Mouse (Mus musculus): ENCODE results near the gene Cetn4. TPM values are rescaled to one million over a fixed set of nuclear protein-coding genes. Genes with fewer than 3 reads are reported as not detected.
A peak's percentile ranks its signal among the peaks of the same experiment; 100 is the strongest.

Cetn4 gene
- 2.1 and 2.6 TPM in 2 replicates for polyA plus RNA-seq (2016; fragmentation: Nextera tagmentation; extraction: Ambion mirVana)

DNA sequence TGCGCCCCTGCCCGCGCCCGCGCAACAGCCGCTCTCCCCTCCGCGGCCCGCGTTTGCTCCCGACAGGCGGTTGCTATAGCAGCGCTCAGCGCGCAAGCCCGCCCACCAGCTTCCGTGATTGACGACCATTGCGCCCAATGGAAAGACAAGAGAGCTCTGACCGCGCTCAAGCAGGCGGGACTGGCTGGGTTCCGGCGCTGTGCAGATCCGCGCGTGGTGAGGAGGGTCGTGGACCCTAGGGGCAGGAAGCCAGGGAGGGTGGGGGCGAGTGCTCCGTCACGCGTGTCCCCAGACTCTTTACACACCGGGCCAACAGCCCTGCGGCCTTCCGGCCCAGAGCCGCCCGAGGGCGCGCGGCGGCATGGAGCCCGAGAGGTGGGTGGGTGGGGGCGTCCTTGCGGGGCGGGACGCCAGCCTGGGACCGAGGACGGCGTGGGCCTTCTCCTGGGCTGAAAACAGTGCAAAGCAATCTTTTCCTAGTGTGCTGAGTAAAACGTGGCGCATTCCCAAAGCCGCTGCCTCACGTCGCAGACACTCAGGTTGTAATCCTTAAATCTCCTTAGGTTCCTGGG, at the start of gene Cetn4, which contains the start of gene Bbs12:
TSS of gene Cetn4 (minus strand) at position 339 of the 572 bp plus-strand sequence.
TSS of gene Bbs12 (plus strand) at position 185 of the 572 bp plus-strand sequence.
- no peaks in the 10 kb centered on the region for H3K9me3 ChIP-seq
- H3K4me3 ChIP-seq = peak within 1 kb of the TSS; percentile 85
- no peaks in the 10 kb centered on the region for H3K36me3 ChIP-seq
- ATAC-seq (ENCODE audit: low FRiP score, low read depth) = peak; percentile 100
- H3K4me2 ChIP-seq (replicated peaks) = peak within 1 kb of the TSS; percentile 69
- 0 out of 2 replicates have a peak, but pooled peaks cover 8% of the 10 kb centered on the region for H3K4me1 ChIP-seq
- no peaks in the 10 kb centered on the region for H3K27me3 ChIP-seq (replicated peaks)
- H3K9ac ChIP-seq = peak within 1 kb of the TSS; percentile 84
- peak within 1 kb of the TSS; percentile 50; the same call in 1 of the 2 replicates for H3K27ac ChIP-seq
- WGBS = under 1% methylated on average over 54 of the region's 54 CpGs

DNA sequence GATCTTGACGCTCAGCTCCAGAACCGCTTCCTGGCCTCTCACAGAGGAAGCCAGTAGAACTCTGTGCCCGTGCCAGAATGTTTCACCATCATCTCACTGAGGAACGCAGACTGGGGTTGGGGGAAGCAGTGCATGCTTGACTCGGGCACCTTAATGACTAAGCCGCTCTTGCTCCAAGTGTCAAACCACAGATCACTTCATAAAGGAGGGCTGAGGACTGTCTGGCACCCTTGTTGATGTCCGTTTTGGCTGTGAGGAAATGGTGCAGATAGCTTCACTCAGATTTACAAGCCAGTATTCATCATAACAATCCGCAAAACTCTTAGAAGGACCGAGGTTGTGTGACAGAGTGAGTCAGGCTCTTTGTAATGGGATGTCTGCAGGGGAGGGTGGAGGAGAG, 48.2 kb upstream of the Cetn4 start:
- Histone ChIP-seq H3K4me3 (no peak overlapping the region), H3K4me1 (no peaks in the 10 kb centered on the region), H3K4me2 (replicated peaks) (no peak overlapping the region), H3K27ac (no peak overlapping the region), H3K36me3 (no peaks in the 10 kb centered on the region), H3K9ac (no peak overlapping the region), H3K9me3 (no peaks in the 10 kb centered on the region), H3K27me3 (replicated peaks) (no peaks in the 10 kb centered on the region)
- 80% methylated on average over 9 of the region's 9 CpGs for WGBS
- ATAC-seq (ENCODE audit: low FRiP score, low read depth) = no peak

DNA sequence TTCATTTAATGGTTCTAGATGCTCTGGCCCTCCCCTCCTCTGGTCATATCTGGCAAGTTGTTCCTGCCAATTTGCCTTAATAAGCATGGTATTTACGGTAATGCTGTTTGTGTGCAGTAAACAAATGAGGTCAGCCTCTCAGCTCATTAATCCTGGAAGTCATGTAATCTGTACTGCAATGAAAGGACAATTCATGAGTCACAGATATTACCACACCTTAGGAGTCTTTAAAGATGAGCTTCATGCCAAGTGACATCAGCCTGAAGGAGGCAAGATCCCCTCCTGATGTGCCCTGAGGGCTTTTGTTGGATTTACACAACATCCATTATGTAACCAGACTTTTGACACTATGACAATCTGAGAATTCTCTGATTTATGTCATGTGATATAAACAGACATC, 42.2 kb upstream of the Cetn4 start:
- ATAC-seq (ENCODE audit: low FRiP score, low read depth) = no peak
- Histone ChIP-seq H3K4me2 (replicated peaks) (no peak overlapping the region), H3K4me1 (no peaks in the 10 kb centered on the region), H3K27ac (no peak overlapping the region), H3K36me3 (no peaks in the 10 kb centered on the region), H3K27me3 (replicated peaks) (peaks cover under 1% of the 10 kb centered on the region; the same call in 1 of the 2 replicates), H3K4me3 (no peak overlapping the region), H3K9me3 (no peaks in the 10 kb centered on the region), H3K9ac (no peak overlapping the region)
- 90% methylated on average over 1 of the region's 1 CpGs for WGBS

DNA sequence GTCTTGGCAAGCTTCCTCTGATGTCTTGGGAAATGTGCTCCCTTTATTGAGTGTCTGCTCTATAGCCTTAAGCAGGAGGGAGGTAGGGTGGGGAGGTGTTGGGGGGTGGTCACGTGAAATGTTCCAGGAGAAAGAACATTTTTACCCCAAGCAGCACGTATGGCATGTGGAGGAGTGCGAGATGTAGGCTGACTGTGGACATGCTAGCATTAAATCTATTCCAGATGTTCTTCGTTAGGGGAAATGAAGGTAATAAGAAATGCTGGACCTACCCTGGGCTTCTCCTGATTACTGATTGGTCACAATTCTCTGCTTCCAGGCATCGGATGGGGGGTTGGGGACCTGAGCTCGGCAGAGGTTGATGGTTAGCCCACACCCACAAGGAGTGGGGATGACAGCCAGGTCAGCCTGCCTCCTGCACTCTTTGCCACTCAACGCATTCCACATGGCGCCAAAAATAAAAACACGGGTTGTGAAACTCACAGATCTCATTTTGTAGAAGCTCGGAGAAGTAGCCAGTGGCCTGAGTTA, 41.5 kb upstream of the Cetn4 start:
- H3K27me3 ChIP-seq (replicated peaks) = peaks cover 8% of the 10 kb centered on the region
- no peaks in the 10 kb centered on the region for H3K36me3 ChIP-seq

DNA sequence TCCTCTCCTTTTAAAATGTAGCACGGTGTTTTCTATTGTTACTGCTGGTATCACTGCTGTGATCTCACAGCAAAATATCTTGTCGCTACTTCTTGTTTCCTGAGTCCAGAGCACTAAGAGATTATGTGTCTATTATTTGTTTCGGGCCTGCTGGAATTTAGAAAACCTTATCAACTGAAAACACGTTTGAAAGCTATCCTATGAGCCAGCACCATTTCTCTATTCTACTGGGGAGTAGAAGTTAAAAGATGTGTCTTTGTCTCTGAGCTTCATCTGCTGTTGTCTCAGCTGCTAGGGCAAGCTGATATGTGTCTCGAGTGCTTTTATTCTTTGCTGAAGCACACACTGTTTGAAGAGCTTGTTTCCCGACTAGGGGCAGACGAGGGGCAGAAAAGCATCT, 37.9 kb upstream of the Cetn4 start:
- Histone ChIP-seq H3K4me1 (peaks cover 5% of the 10 kb centered on the region; the same call in 1 of the 2 replicates), H3K9me3 (no peaks in the 10 kb centered on the region), H3K4me2 (replicated peaks) (no peak overlapping the region), H3K27me3 (replicated peaks) (peaks cover 32% of the 10 kb centered on the region), H3K4me3 (no peak overlapping the region), H3K36me3 (no peaks in the 10 kb centered on the region), H3K27ac (no peak overlapping the region), H3K9ac (no peak overlapping the region)
- ATAC-seq (ENCODE audit: low FRiP score, low read depth) = no peak
- WGBS = 63% methylated on average over 7 of the region's 7 CpGs

More for the DNA sequence above, 41.5 kb upstream of the Cetn4 start:
- H3K9ac ChIP-seq = no peak overlapping the region
- H3K4me3 ChIP-seq = no peak overlapping the region
- WGBS = 85% methylated on average over 10 of the region's 10 CpGs
- peaks cover under 1% of the 10 kb centered on the region; the same call in 1 of the 2 replicates for H3K4me1 ChIP-seq
- ATAC-seq (ENCODE audit: low FRiP score, low read depth) = no peak
- H3K4me2 ChIP-seq (replicated peaks) = no peak overlapping the region
- no peaks in the 10 kb centered on the region for H3K9me3 ChIP-seq
- H3K27ac ChIP-seq = no peak overlapping the region

GRCm38 (mm10) chr3:37349166-37349548, 36.6 kb upstream of the Cetn4 start:
- no peaks in the 10 kb centered on the region for H3K9me3 ChIP-seq
- no peak overlapping the region; the same call in 1 of the 2 replicates for H3K9ac ChIP-seq
- no peak overlapping the region for H3K27ac ChIP-seq
- H3K4me1 ChIP-seq = peaks cover 5% of the 10 kb centered on the region; the same call in 1 of the 2 replicates
- peak overlapping the region; percentile 69 for H3K4me3 ChIP-seq
- peak overlapping the region; percentile 100 for H3K4me2 ChIP-seq (replicated peaks)
- no peak; the same call in 1 of the 2 replicates for ATAC-seq (ENCODE audit: low FRiP score, low read depth)
- no peaks in the 10 kb centered on the region for H3K36me3 ChIP-seq
- peaks cover 32% of the 10 kb centered on the region for H3K27me3 ChIP-seq (replicated peaks)
- WGBS = 13% methylated on average over 8 of the region's 8 CpGs

GRCm38 (mm10) chr3:37348221-37349165, 36.0 kb upstream of the Cetn4 start, which contains the start of gene Fgf2:
Gene Fgf2, plus strand, starts transcription at chr3:37348346.
- Histone ChIP-seq H3K9me3 (no peaks in the 10 kb centered on the region), H3K9ac (peak within 1 kb of the TSS; percentile 75), H3K4me3 (peak within 1 kb of the TSS; percentile 69), H3K36me3 (no peaks in the 10 kb centered on the region), H3K27me3 (replicated peaks) (peaks cover 32% of the 10 kb centered on the region), H3K27ac (no peak within 1 kb of the TSS), H3K4me2 (replicated peaks) (peak within 1 kb of the TSS; percentile 100), H3K4me1 (peaks cover 5% of the 10 kb centered on the region; the same call in 1 of the 2 replicates)
- ATAC-seq (ENCODE audit: low FRiP score, low read depth) = peak; percentile 84
- under 1% methylated on average over 75 of the region's 75 CpGs for WGBS

- H3K36me3 ChIP-seq = no peaks in the 10 kb centered on the region
- H3K9me3 ChIP-seq = no peaks in the 10 kb centered on the region
- H3K9ac ChIP-seq = no peak overlapping the region
- H3K27me3 ChIP-seq (replicated peaks) = peaks cover 32% of the 10 kb centered on the region
- H3K4me2 ChIP-seq (replicated peaks) = peak overlapping the region; percentile 100
- no peak overlapping the region for H3K27ac ChIP-seq
- WGBS = 33% methylated on average over 9 of the region's 9 CpGs
- no peak overlapping the region for H3K4me3 ChIP-seq
- no peak for ATAC-seq (ENCODE audit: low FRiP score, low read depth)
- peaks cover 5% of the 10 kb centered on the region; the same call in 1 of the 2 replicates for H3K4me1 ChIP-seq
These were observed 35.2 kb upstream of the Cetn4 start for GRCm38 (mm10) chr3:37347671-37348070.

GRCm38 (mm10) chr3:37342811-37343210, 30.3 kb upstream of the Cetn4 start:
- H3K4me3 ChIP-seq = no peak overlapping the region
- H3K27ac ChIP-seq = no peak overlapping the region
- H3K36me3 ChIP-seq = no peaks in the 10 kb centered on the region
- peaks cover 13% of the 10 kb centered on the region for H3K27me3 ChIP-seq (replicated peaks)
- H3K4me2 ChIP-seq (replicated peaks) = no peak overlapping the region
- no peak overlapping the region for H3K9ac ChIP-seq
- WGBS = 81% methylated on average over 5 of the region's 5 CpGs
- H3K9me3 ChIP-seq = no peaks in the 10 kb centered on the region
- H3K4me1 ChIP-seq = no peaks in the 10 kb centered on the region
- ATAC-seq (ENCODE audit: low FRiP score, low read depth) = no peak

DNA sequence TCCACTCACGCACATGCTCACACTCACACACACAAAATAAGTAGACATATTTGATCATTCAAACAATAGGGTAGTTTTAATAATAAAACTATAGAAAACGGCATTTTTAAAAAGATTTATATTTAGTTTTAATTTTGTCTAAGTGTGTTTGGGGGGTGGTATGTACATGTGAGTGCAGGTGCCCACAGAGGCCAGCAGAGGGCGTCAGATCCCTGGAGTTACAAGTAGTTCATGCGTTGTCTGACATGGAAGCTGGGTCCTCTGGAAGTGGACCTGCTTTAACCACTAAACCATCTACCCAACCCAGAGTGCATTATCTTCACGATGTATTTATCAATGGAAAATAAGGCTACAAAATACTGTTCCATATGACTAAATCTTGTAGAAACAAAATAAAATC, 28.6 kb upstream of the Cetn4 start:
- no peaks in the 10 kb centered on the region for H3K36me3 ChIP-seq
- no peaks in the 10 kb centered on the region for H3K4me1 ChIP-seq
- 63% methylated on average over 5 of the region's 5 CpGs for WGBS
- no peaks in the 10 kb centered on the region for H3K9me3 ChIP-seq
- H3K9ac ChIP-seq = no peak overlapping the region
- H3K27ac ChIP-seq = no peak overlapping the region
- no peak overlapping the region for H3K4me3 ChIP-seq
- no peak for ATAC-seq (ENCODE audit: low FRiP score, low read depth)
- no peaks in the 10 kb centered on the region for H3K27me3 ChIP-seq (replicated peaks)
- H3K4me2 ChIP-seq (replicated peaks) = no peak overlapping the region

DNA sequence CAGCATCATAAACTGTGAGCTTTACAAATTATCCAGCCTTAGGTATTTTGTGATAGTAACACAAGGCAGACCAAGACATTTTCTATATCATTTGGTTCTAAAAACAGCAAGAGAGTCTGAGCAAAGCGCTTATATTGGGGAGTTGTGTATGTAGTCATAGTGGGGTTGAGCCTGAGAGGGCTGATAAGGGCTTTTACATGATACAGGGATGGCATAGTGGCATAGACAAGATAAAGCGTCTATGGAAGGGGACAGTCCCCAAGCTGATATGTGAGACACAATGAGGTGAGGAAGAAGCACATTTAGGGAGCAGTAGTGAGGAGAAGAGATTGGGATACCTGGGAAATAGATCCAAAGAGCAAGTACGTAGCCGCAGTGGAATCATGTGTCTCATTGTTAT, 21.5 kb upstream of the Cetn4 start:
- whole genome bisulfite sequencing = 92% methylated on average over 4 of the region's 4 CpGs
- Histone ChIP-seq H3K9me3 (no peaks in the 10 kb centered on the region), H3K27me3 (replicated peaks) (no peaks in the 10 kb centered on the region), H3K4me3 (no peak overlapping the region), H3K9ac (no peak overlapping the region), H3K4me2 (replicated peaks) (no peak overlapping the region), H3K27ac (no peak overlapping the region), H3K4me1 (no peaks in the 10 kb centered on the region), H3K36me3 (no peaks in the 10 kb centered on the region)
- no peak for ATAC-seq (ENCODE audit: low FRiP score, low read depth)

- H3K4me3 ChIP-seq = no peak overlapping the region
- 63% methylated on average over 6 of the region's 6 CpGs for WGBS
These were observed 19.5 kb upstream of the Cetn4 start for GRCm38 (mm10) chr3:37331999-37332449.

More at GRCm38 (mm10) chr3:37331999-37332449, 19.5 kb upstream of the Cetn4 start:
- Histone ChIP-seq H3K27ac (no peak overlapping the region), H3K9ac (no peak overlapping the region), H3K9me3 (no peaks in the 10 kb centered on the region), H3K27me3 (replicated peaks) (no peaks in the 10 kb centered on the region), H3K36me3 (no peaks in the 10 kb centered on the region), H3K4me1 (no peaks in the 10 kb centered on the region), H3K4me2 (replicated peaks) (no peak overlapping the region)
- no peak for ATAC-seq (ENCODE audit: low FRiP score, low read depth)

Data from neural tube, embryonic 12.5 days (tissue).